Mouse (Mus musculus) hindbrain, embryonic 13.5 days (tissue): ENCODE data around the gene Csf2. TPM values are rescaled to one million over a fixed set of nuclear protein-coding genes. Genes with fewer than 3 reads are reported as not detected.

ENCODE experiments used
- ATAC-seq: fragments of 200-750 bp; cut with Nextera tagmentation; 2 replicates; pipeline ENCODE4 v1.8.0; 2017; ENCODE audit warnings: moderate TSS enrichment; ENCODE audit not compliant: low FRiP score
- H3K27ac ChIP-seq: fragments of 300-500 bp; sonication (generic); 2 replicates; pipeline ENCODE4 v1.5.1; 2015; ENCODE audit warnings: inconsistent platforms, mild to moderate bottlenecking, moderate library complexity
- H3K27me3 ChIP-seq: fragments of 300-500 bp; sonication (generic); 2 replicates; pipeline ENCODE4 v1.6.1; 2015; ENCODE audit warnings: mild to moderate bottlenecking, inconsistent platforms
- H3K36me3 ChIP-seq: fragments of 300-500 bp; sonication (generic); 2 replicates; pipeline ENCODE4 v1.6.1; 2015; ENCODE audit warnings: mild to moderate bottlenecking, inconsistent platforms
- H3K4me1 ChIP-seq: fragments of 300-500 bp; sonication (generic); replicated peaks from 2 replicates; pipeline ENCODE4 v1.6.1; 2015; ENCODE audit warnings: inconsistent platforms
- H3K4me2 ChIP-seq: fragments of 300-500 bp; sonication (generic); 2 replicates; pipeline ENCODE4 v1.6.1; 2015; ENCODE audit warnings: inconsistent platforms, mild to moderate bottlenecking, moderate library complexity
- H3K4me3 ChIP-seq: fragments of 300-500 bp; sonication (generic); 2 replicates; pipeline ENCODE4 v1.5.1; 2015; ENCODE audit warnings: mild to moderate bottlenecking, inconsistent platforms
- H3K9ac ChIP-seq: fragments of 300-500 bp; sonication (generic); 2 replicates; pipeline ENCODE4 v1.6.1; 2015; ENCODE audit warnings: mild to moderate bottlenecking, inconsistent platforms
- H3K9me3 ChIP-seq: fragments of 300-500 bp; sonication (generic); 2 replicates; pipeline ENCODE4 v1.6.1; 2016; ENCODE audit warnings: inconsistent platforms
- WGBS: fragments of 180-500 bp; shearing (Covaris S2); methylation state at CpG from one replicate; pipeline ENCODE4 v1.1.7; 2015; 5-methylcytosine and 5-hydroxymethylcytosine counted together
- polyA plus RNA-seq: library from polyadenylated mRNA; unstranded; fragments of >200 nt; fragmentation: Nextera tagmentation; extraction: Ambion mirVana; gene quantifications from 2 replicates; pipeline ENCODE4 v1.2.1, GENCODE M21; 2015

The Csf2 gene
- polyA plus RNA-seq, 1 experiment from 2014 or later = not detected

- WGBS = 57% methylated on average over 2 of the region's 2 CpGs
- H3K36me3 ChIP-seq = no peaks in the 10 kb centered on the region
Measured at GRCm38 (mm10) chr11:54264542-54264941, 15.1 kb upstream of the Csf2 start.

GRCm38 (mm10) chr11:54263405-54264031 lies 14.1 kb upstream of the Csf2 start:
- H3K36me3 ChIP-seq = no peaks in the 10 kb centered on the region
- no peaks in the 10 kb centered on the region for H3K4me1 ChIP-seq
- no peaks in the 10 kb centered on the region for H3K9me3 ChIP-seq
- 4% methylated on average over 1 of the region's 1 CpGs for WGBS
- no peaks in the 10 kb centered on the region for H3K27me3 ChIP-seq
- no peak for ATAC-seq
- H3K4me3 ChIP-seq = no peak overlapping the region
- no peak overlapping the region for H3K4me2 ChIP-seq
- H3K27ac ChIP-seq = no peak overlapping the region
- H3K9ac ChIP-seq = no peak overlapping the region

More at GRCm38 (mm10) chr11:54264542-54264941, 15.1 kb upstream of the Csf2 start:
- no peak overlapping the region for H3K4me2 ChIP-seq
- H3K9me3 ChIP-seq = no peaks in the 10 kb centered on the region
- no peak for ATAC-seq
- H3K4me1 ChIP-seq = no peaks in the 10 kb centered on the region
- no peaks in the 10 kb centered on the region for H3K27me3 ChIP-seq
- H3K27ac ChIP-seq = no peak overlapping the region
- no peak overlapping the region for H3K9ac ChIP-seq
- H3K4me3 ChIP-seq = no peak overlapping the region

- 0 out of 2 replicates have a peak, but pooled peaks have one; percentile 66 for ATAC-seq
- WGBS = 46% methylated on average over 3 of the region's 3 CpGs
- no peak overlapping the region for H3K9ac ChIP-seq
Measured at GRCm38 (mm10) chr11:54256624-54257376, 7.3 kb upstream of the Csf2 start.

GRCm38 (mm10) chr11:54254114-54254513 lies 4.6 kb upstream of the Csf2 start:
- WGBS = 64% methylated on average over 4 of the region's 4 CpGs
- H3K9me3 ChIP-seq = no peaks in the 10 kb centered on the region
- H3K27me3 ChIP-seq = no peaks in the 10 kb centered on the region
- no peak overlapping the region for H3K27ac ChIP-seq
- no peak overlapping the region for H3K9ac ChIP-seq
- H3K36me3 ChIP-seq = no peaks in the 10 kb centered on the region
- ATAC-seq = no peak
- H3K4me2 ChIP-seq = no peak overlapping the region
- no peaks in the 10 kb centered on the region for H3K4me1 ChIP-seq
- H3K4me3 ChIP-seq = no peak overlapping the region

More at GRCm38 (mm10) chr11:54256624-54257376, 7.3 kb upstream of the Csf2 start:
- no peaks in the 10 kb centered on the region for H3K36me3 ChIP-seq
- H3K9me3 ChIP-seq = no peaks in the 10 kb centered on the region
- H3K4me3 ChIP-seq = no peak overlapping the region
- H3K27me3 ChIP-seq = no peaks in the 10 kb centered on the region
- no peaks in the 10 kb centered on the region for H3K4me1 ChIP-seq
- H3K4me2 ChIP-seq = no peak overlapping the region
- no peak overlapping the region for H3K27ac ChIP-seq

GRCm38 (mm10) chr11:54250575-54250974 lies 1.1 kb upstream of the Csf2 start:
- Histone ChIP-seq H3K4me2 (no peak overlapping the region), H3K9ac (no peak overlapping the region), H3K4me1 (no peaks in the 10 kb centered on the region), H3K27me3 (no peaks in the 10 kb centered on the region), H3K9me3 (no peaks in the 10 kb centered on the region), H3K36me3 (no peaks in the 10 kb centered on the region), H3K4me3 (no peak overlapping the region), H3K27ac (no peak overlapping the region)
- 90% methylated on average over 11 of the region's 11 CpGs for WGBS
- ATAC-seq = no peak

- Histone ChIP-seq H3K4me2 (no peak overlapping the region), H3K27me3 (no peaks in the 10 kb centered on the region), H3K4me1 (no peaks in the 10 kb centered on the region), H3K9ac (no peak overlapping the region), H3K27ac (no peak overlapping the region), H3K36me3 (no peaks in the 10 kb centered on the region), H3K4me3 (no peak overlapping the region), H3K9me3 (no peaks in the 10 kb centered on the region)
- ATAC-seq = no peak
- 81% methylated on average over 3 of the region's 3 CpGs for WGBS
Measured at GRCm38 (mm10) chr11:54249748-54250147, 281 bp upstream of the Csf2 start.

- 83% methylated on average over 10 of the region's 10 CpGs for WGBS
- H3K36me3 ChIP-seq = no peaks in the 10 kb centered on the region
Measured at GRCm38 (mm10) chr11:54247251-54247950, 2.1 kb downstream of the Csf2 start.

GRCm38 (mm10) chr11:54244465-54244864 lies 5.0 kb downstream of the Csf2 start:
- WGBS = 82% methylated on average over 6 of the region's 6 CpGs
- Histone ChIP-seq H3K27me3 (no peaks in the 10 kb centered on the region), H3K4me3 (no peak overlapping the region), H3K36me3 (no peaks in the 10 kb centered on the region), H3K27ac (no peak overlapping the region), H3K4me1 (no peaks in the 10 kb centered on the region), H3K9ac (no peak overlapping the region), H3K9me3 (no peaks in the 10 kb centered on the region), H3K4me2 (no peak overlapping the region)
- no peak for ATAC-seq

More at GRCm38 (mm10) chr11:54247251-54247950, 2.1 kb downstream of the Csf2 start:
- Histone ChIP-seq H3K4me3 (no peak overlapping the region), H3K4me1 (no peaks in the 10 kb centered on the region), H3K27ac (no peak overlapping the region), H3K9ac (no peak overlapping the region), H3K9me3 (no peaks in the 10 kb centered on the region), H3K27me3 (no peaks in the 10 kb centered on the region), H3K4me2 (no peak overlapping the region)
- no peak for ATAC-seq

GRCm38 (mm10) chr11:54242494-54242893 lies 7.0 kb downstream of the Csf2 start:
- Histone ChIP-seq H3K27me3 (no peaks in the 10 kb centered on the region), H3K4me3 (no peak overlapping the region), H3K4me2 (no peak overlapping the region), H3K9ac (no peak overlapping the region), H3K9me3 (no peaks in the 10 kb centered on the region), H3K4me1 (no peaks in the 10 kb centered on the region), H3K27ac (no peak overlapping the region), H3K36me3 (no peaks in the 10 kb centered on the region)
- ATAC-seq = no peak
- WGBS = 95% methylated on average over 3 of the region's 3 CpGs

GRCm38 (mm10) chr11:54236939-54237338 lies 12.5 kb downstream of the Csf2 start:
- H3K27me3 ChIP-seq = no peaks in the 10 kb centered on the region
- 84% methylated on average over 2 of the region's 2 CpGs for WGBS
- H3K27ac ChIP-seq = no peak overlapping the region
- no peak overlapping the region for H3K4me2 ChIP-seq
- H3K36me3 ChIP-seq = no peaks in the 10 kb centered on the region
- no peaks in the 10 kb centered on the region for H3K4me1 ChIP-seq
- no peaks in the 10 kb centered on the region for H3K9me3 ChIP-seq
- no peak overlapping the region for H3K9ac ChIP-seq
- H3K4me3 ChIP-seq = no peak overlapping the region
- ATAC-seq = no peak

GRCm38 (mm10) chr11:54227478-54227877 lies 22.0 kb downstream of the Csf2 start:
- no peak overlapping the region for H3K4me2 ChIP-seq
- H3K27ac ChIP-seq = no peak overlapping the region
- no peak overlapping the region for H3K9ac ChIP-seq
- ATAC-seq = no peak
- no peaks in the 10 kb centered on the region for H3K4me1 ChIP-seq
- WGBS = 96% methylated on average over 2 of the region's 2 CpGs
- H3K27me3 ChIP-seq = no peaks in the 10 kb centered on the region
- no peaks in the 10 kb centered on the region for H3K36me3 ChIP-seq
- H3K9me3 ChIP-seq = no peaks in the 10 kb centered on the region
- no peak overlapping the region for H3K4me3 ChIP-seq

- H3K4me1 ChIP-seq = no peaks in the 10 kb centered on the region
- 95% methylated on average over 5 of the region's 5 CpGs for WGBS
- no peak overlapping the region for H3K4me2 ChIP-seq
- no peaks in the 10 kb centered on the region for H3K27me3 ChIP-seq
- no peaks in the 10 kb centered on the region for H3K9me3 ChIP-seq
- ATAC-seq = no peak
- no peak overlapping the region for H3K9ac ChIP-seq
- no peak overlapping the region for H3K4me3 ChIP-seq
- no peak overlapping the region for H3K27ac ChIP-seq
- no peaks in the 10 kb centered on the region for H3K36me3 ChIP-seq
Measured at GRCm38 (mm10) chr11:54224475-54224986, 24.9 kb downstream of the Csf2 start.
